Mouse (Mus musculus): ENCODE data around the gene Rab27a. TPM values are rescaled to one million over a fixed set of nuclear protein-coding genes. Genes with fewer than 3 reads are reported as not detected.
A peak's percentile ranks its signal among the peaks of the same experiment; 100 is the strongest.

Gene Rab27a
- total and polyA plus RNA-seq, 3 experiments = 2.3 to 5.6 (median 4.5) TPM

- Histone ChIP-seq H3K36me3 (ENCODE audit: control insufficient read depth, insufficient read depth, low read length) (no peaks in the 10 kb centered on the region), H3K27me3 (ENCODE audit: control insufficient read depth, insufficient read depth, low read length) (no peaks in the 10 kb centered on the region), H3K4me1 (ENCODE audit: control insufficient read depth, insufficient read depth, low read length) (no peaks in the 10 kb centered on the region), H3K79me2 (replicated peaks; ENCODE audit: control insufficient read depth, insufficient read depth, low read length) (no peaks in the 10 kb centered on the region), H3K4me3 (no peak overlapping the region), H3K27ac (no peak overlapping the region), H3K9ac (ENCODE audit: low read depth, low read length) (no peak overlapping the region)
- intact Hi-C loops (cut with DNase I) = no loop called here
- no peak for TF ChIP-seq POLR2A (IDR thresholded peaks at IDR 0.05; ENCODE audit: insufficient read depth, low read depth, low read length)
- TF ChIP-seq CTCF (IDR thresholded peaks at IDR 0.05) = 0 out of 2 replicates have a peak, but pooled peaks have one; percentile 4
- no peak for TF ChIP-seq EP300 (IDR thresholded peaks at IDR 0.05; ENCODE audit: insufficient read depth, low read depth, low read length)
- WGBS = 88% methylated on average over 1 of the region's 1 CpGs
- DNase-seq = no peak
These were observed 11.2 kb upstream of the Rab27a start for GRCm38 (mm10) chr9:73033406-73033805.

- intact Hi-C loops (cut with DNase I) = loop anchor here (5.0 kb wide), 1 partner anchor 52 kb away; the partner anchor contains the start of genes Ccpg1 and Ccpg1os
- WGBS = under 1% methylated on average over 49 of the region's 49 CpGs
These were observed 5.3 kb upstream of the Rab27a start for GRCm38 (mm10) chr9:73039222-73039945.

GRCm38 (mm10) chr9:73040080-73040479 lies 4.6 kb upstream of the Rab27a start, which contains the start of gene Pigb:
Gene Pigb (minus strand): TSS chr9:73040378.
- Histone ChIP-seq H3K4me1 (ENCODE audit: control insufficient read depth, insufficient read depth, low read length) (peaks cover 5% of the 10 kb centered on the region), H3K36me3 (ENCODE audit: control insufficient read depth, insufficient read depth, low read length) (no peaks in the 10 kb centered on the region), H3K27me3 (ENCODE audit: control insufficient read depth, insufficient read depth, low read length) (no peaks in the 10 kb centered on the region), H3K27ac (peak within 1 kb of the TSS; percentile 84), H3K79me2 (replicated peaks; ENCODE audit: control insufficient read depth, insufficient read depth, low read length) (no peaks in the 10 kb centered on the region), H3K4me3 (peak within 1 kb of the TSS; percentile 88), H3K9ac (ENCODE audit: low read depth, low read length) (peak within 1 kb of the TSS; percentile 82)
- no peak for TF ChIP-seq POLR2A (IDR thresholded peaks at IDR 0.05; ENCODE audit: insufficient read depth, low read depth, low read length)
- no peak for TF ChIP-seq CTCF (IDR thresholded peaks at IDR 0.05)
- no peak for TF ChIP-seq EP300 (IDR thresholded peaks at IDR 0.05; ENCODE audit: insufficient read depth, low read depth, low read length)
- WGBS = 27% methylated on average over 6 of the region's 6 CpGs
- DNase-seq = no peak
- intact Hi-C loops (cut with DNase I) = loop anchor here (5.0 kb wide), 2 partner anchors 72 to 73 kb away; partner anchors contain the start of gene Rsl24d1

More at GRCm38 (mm10) chr9:73039222-73039945, 5.3 kb upstream of the Rab27a start:
- Histone ChIP-seq H3K4me1 (ENCODE audit: control insufficient read depth, insufficient read depth, low read length) (peaks cover 5% of the 10 kb centered on the region), H3K27ac (peak overlapping the region; percentile 84), H3K27me3 (ENCODE audit: control insufficient read depth, insufficient read depth, low read length) (no peaks in the 10 kb centered on the region), H3K79me2 (replicated peaks; ENCODE audit: control insufficient read depth, insufficient read depth, low read length) (no peaks in the 10 kb centered on the region), H3K36me3 (ENCODE audit: control insufficient read depth, insufficient read depth, low read length) (no peaks in the 10 kb centered on the region), H3K9ac (ENCODE audit: low read depth, low read length) (peak overlapping the region; percentile 82), H3K4me3 (peak overlapping the region; percentile 88)
- peak; percentile 94 to 95 for DNase-seq
- peak; percentile 67; the same call in 1 of the 2 replicates for TF ChIP-seq EP300 (IDR thresholded peaks at IDR 0.05; ENCODE audit: insufficient read depth, low read depth, low read length)
- TF ChIP-seq POLR2A (IDR thresholded peaks at IDR 0.05; ENCODE audit: insufficient read depth, low read depth, low read length) = peak; percentile 81
- TF ChIP-seq CTCF (IDR thresholded peaks at IDR 0.05) = no peak

DNA sequence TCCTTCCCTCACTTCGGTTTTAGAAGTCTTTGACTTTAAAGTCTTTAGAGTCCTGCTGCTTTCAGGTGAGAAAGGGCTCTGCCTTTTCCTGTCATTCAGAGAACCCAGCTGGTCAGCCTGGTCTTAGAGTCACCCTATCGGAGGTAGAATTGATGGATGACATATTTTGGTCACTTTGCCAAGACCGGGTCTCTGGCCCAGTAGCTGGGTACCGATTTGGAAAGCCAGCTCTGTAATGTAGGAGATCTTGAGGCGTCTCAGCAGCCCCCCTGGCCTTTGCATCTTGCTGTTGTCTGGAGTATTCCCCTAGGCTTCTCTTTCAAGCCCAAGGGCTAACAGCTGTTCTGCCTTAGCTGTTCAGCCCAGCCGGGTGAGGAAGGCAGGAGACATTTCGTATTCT lies 550 bp downstream of the Rab27a start:
- H3K4me1 ChIP-seq (ENCODE audit: control insufficient read depth, insufficient read depth, low read length) = peaks cover 3% of the 10 kb centered on the region
- H3K27ac ChIP-seq = peak overlapping the region; percentile 64
- H3K4me3 ChIP-seq = peak overlapping the region; percentile 47
- no peaks in the 10 kb centered on the region for H3K27me3 ChIP-seq (ENCODE audit: control insufficient read depth, insufficient read depth, low read length)
- DNase-seq = peak in 1 of 2 experiments; percentile 10
- TF ChIP-seq EP300 (IDR thresholded peaks at IDR 0.05; ENCODE audit: insufficient read depth, low read depth, low read length) (no peak), POLR2A (IDR thresholded peaks at IDR 0.05; ENCODE audit: insufficient read depth, low read depth, low read length) (no peak), CTCF (IDR thresholded peaks at IDR 0.05) (no peak)
- no peaks in the 10 kb centered on the region for H3K79me2 ChIP-seq (replicated peaks; ENCODE audit: control insufficient read depth, insufficient read depth, low read length)
- H3K9ac ChIP-seq (ENCODE audit: low read depth, low read length) = peak overlapping the region; percentile 86
- 15% methylated on average over 7 of the region's 7 CpGs for WGBS
- H3K36me3 ChIP-seq (ENCODE audit: control insufficient read depth, insufficient read depth, low read length) = no peaks in the 10 kb centered on the region
- intact Hi-C loops (cut with DNase I) = loop anchor here (2.0 kb wide), 1 partner anchor 22 kb away; no protein-coding TSS in a partner anchor

GRCm38 (mm10) chr9:73045711-73046110 lies 1.1 kb downstream of the Rab27a start:
- H3K9ac ChIP-seq (ENCODE audit: low read depth, low read length) = no peak overlapping the region; the same call in 1 of the 2 replicates
- no peaks in the 10 kb centered on the region for H3K36me3 ChIP-seq (ENCODE audit: control insufficient read depth, insufficient read depth, low read length)
- 67% methylated on average over 10 of the region's 10 CpGs for WGBS
- H3K4me1 ChIP-seq (ENCODE audit: control insufficient read depth, insufficient read depth, low read length) = peaks cover 1% of the 10 kb centered on the region; the same call in 1 of the 2 replicates
- no peak for DNase-seq
- H3K27me3 ChIP-seq (ENCODE audit: control insufficient read depth, insufficient read depth, low read length) = no peaks in the 10 kb centered on the region
- H3K4me3 ChIP-seq = no peak overlapping the region
- no peak for TF ChIP-seq CTCF (IDR thresholded peaks at IDR 0.05)
- no peak for TF ChIP-seq EP300 (IDR thresholded peaks at IDR 0.05; ENCODE audit: insufficient read depth, low read depth, low read length)
- TF ChIP-seq POLR2A (IDR thresholded peaks at IDR 0.05; ENCODE audit: insufficient read depth, low read depth, low read length) = no peak
- no peak overlapping the region; the same call in 1 of the 2 replicates for H3K27ac ChIP-seq
- no peaks in the 10 kb centered on the region for H3K79me2 ChIP-seq (replicated peaks; ENCODE audit: control insufficient read depth, insufficient read depth, low read length)
- intact Hi-C loops (cut with DNase I) = loop anchor here (2.0 kb wide), 1 partner anchor 21 kb away; no protein-coding TSS in a partner anchor

GRCm38 (mm10) chr9:73047906-73048305 lies 3.3 kb downstream of the Rab27a start:
- DNase-seq = no peak
- TF ChIP-seq EP300 (IDR thresholded peaks at IDR 0.05; ENCODE audit: insufficient read depth, low read depth, low read length) (no peak), CTCF (IDR thresholded peaks at IDR 0.05) (no peak), POLR2A (IDR thresholded peaks at IDR 0.05; ENCODE audit: insufficient read depth, low read depth, low read length) (no peak)
- Histone ChIP-seq H3K27ac (no peak overlapping the region), H3K9ac (ENCODE audit: low read depth, low read length) (no peak overlapping the region), H3K27me3 (ENCODE audit: control insufficient read depth, insufficient read depth, low read length) (no peaks in the 10 kb centered on the region), H3K4me3 (no peak overlapping the region), H3K4me1 (ENCODE audit: control insufficient read depth, insufficient read depth, low read length) (peaks cover 1% of the 10 kb centered on the region; the same call in 1 of the 2 replicates), H3K36me3 (ENCODE audit: control insufficient read depth, insufficient read depth, low read length) (no peaks in the 10 kb centered on the region), H3K79me2 (replicated peaks; ENCODE audit: control insufficient read depth, insufficient read depth, low read length) (no peaks in the 10 kb centered on the region)
- intact Hi-C loops (cut with DNase I) = no loop called here
- WGBS = 79% methylated on average over 2 of the region's 2 CpGs

All from heart, adult 2 months (tissue).